Mouse (Mus musculus) midbrain, embryonic 10.5 days (tissue): ENCODE measurements around the gene Slc10a7. TPM values are rescaled to one million over a fixed set of nuclear protein-coding genes. Genes with fewer than 3 reads are reported as not detected.

ENCODE experiments used
- DNase-seq: peaks from one replicate; pipeline ENCODE4 v3.0.0-alpha.2; 2017; ENCODE audit warnings: low spot score
- H3K27ac ChIP-seq: fragments of 300-500 bp; sonication (generic); replicated peaks from 2 replicates; pipeline ENCODE4 v1.5.1; 2016; ENCODE audit warnings: mild to moderate bottlenecking
- H3K27me3 ChIP-seq: fragments of 300-500 bp; sonication (generic); 2 replicates; pipeline ENCODE4 v1.6.1; 2016; ENCODE audit warnings: low read depth, mild to moderate bottlenecking; ENCODE audit not compliant: poor library complexity, severe bottlenecking
- H3K36me3 ChIP-seq: fragments of 300-500 bp; sonication (generic); 2 replicates; pipeline ENCODE4 v1.6.1; 2016; ENCODE audit warnings: mild to moderate bottlenecking, moderate library complexity
- H3K4me1 ChIP-seq: fragments of 300-500 bp; sonication (generic); 2 replicates; pipeline ENCODE4 v1.6.1; 2016
- H3K4me3 ChIP-seq: fragments of 300-500 bp; sonication (generic); 2 replicates; pipeline ENCODE4 v1.5.1; 2016; ENCODE audit warnings: mild to moderate bottlenecking, moderate library complexity
- H3K9me3 ChIP-seq: fragments of 300-500 bp; sonication (generic); replicated peaks from 2 replicates; pipeline ENCODE4 v1.6.1; 2016; ENCODE audit warnings: mild to moderate bottlenecking
- WGBS: fragments of 180-500 bp; shearing (Covaris S2); methylation state at CpG from one replicate; pipeline ENCODE4 v1.1.7; 2016; 5-methylcytosine and 5-hydroxymethylcytosine counted together
- polyA plus RNA-seq: library from polyadenylated mRNA; unstranded; fragments of >200 nt; fragmentation: Nextera tagmentation; extraction: Ambion mirVana; gene quantifications from 2 replicates; pipeline ENCODE4 v1.2.1, GENCODE M21; 2016

Gene Slc10a7
- polyA plus RNA-seq, 1 experiment from 2014 or later: 8.1 TPM

DNA sequence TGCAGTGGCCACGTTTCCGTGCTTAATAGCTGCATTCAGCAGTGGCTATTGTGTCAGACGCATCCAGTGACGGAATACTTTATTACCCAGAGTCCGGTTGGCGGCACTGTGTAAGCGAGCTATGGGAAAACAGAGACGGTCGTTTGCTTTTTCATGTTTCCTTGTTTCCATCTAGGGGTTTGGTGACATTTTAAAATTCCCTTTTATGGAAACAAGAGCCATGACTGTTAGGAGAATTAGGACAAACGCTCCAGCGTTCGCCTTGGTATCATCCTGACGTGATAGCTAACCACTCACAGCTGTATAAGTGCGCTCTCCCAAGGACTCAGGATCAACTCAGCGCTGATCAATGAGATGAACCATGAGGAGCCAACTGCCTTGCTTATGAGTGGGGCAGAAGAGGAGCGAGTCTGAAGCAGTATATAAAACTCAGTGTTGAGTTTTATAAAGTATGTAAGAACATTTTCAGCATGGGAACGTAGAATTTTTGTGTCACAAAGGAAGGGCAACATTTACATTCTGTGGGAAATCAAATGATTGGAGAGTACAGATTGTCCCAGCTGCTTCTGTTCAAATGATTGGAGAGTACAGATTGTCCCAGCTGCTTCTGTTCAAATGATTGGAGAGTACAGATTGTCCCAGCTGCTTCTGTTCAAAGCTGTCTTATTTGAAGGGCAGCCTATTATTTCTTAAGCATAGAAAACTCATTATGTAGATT lies 125.5 kb downstream of the Slc10a7 start:
- H3K4me1 ChIP-seq: peaks cover 38% of the 10 kb centered on the region

DNA sequence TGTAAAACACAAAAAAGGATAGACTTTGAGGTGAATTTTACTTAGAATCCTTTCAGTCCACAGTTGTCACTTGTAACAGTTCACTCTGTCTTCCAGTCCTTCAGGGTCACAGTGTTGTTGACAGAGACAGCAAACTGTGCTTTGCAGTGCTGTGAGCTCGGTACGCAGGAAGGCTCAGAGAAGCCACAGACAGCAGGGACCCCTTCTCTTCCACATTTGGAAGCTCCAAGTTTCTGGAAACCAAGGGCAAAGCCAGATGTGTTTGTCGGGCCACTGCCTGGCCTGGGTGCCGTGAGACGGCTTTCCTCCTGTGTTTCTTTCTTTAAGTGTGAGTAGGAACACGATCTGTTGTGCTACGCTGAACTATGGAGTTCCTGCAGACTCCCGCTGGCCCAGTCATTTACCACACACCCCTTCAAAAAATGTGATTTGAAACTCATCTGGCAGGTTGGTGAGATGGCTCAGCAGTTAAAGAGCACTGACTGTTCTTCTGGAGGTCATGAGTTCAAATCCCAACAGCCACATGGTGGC lies 126.2 kb downstream of the Slc10a7 start:
- Histone ChIP-seq H3K27ac (peak overlapping the region; percentile 52), H3K27me3 (no peaks in the 10 kb centered on the region), H3K36me3 (no peaks in the 10 kb centered on the region), H3K9me3 (peaks cover 3% of the 10 kb centered on the region; the same call in 1 of the 2 replicates), H3K4me1 (peaks cover 35% of the 10 kb centered on the region), H3K4me3 (no peak overlapping the region)
- WGBS: 81% methylated on average over 8 of the region's 8 CpGs
- DNase-seq: no peak

More for the DNA sequence above, 125.5 kb downstream of the Slc10a7 start:
- WGBS: 80% methylated on average over 17 of the region's 17 CpGs
- Histone ChIP-seq H3K4me3 (no peak overlapping the region), H3K27me3 (no peaks in the 10 kb centered on the region), H3K9me3 (peaks cover 3% of the 10 kb centered on the region; the same call in 1 of the 2 replicates), H3K27ac (peak overlapping the region; percentile 52), H3K36me3 (no peaks in the 10 kb centered on the region)
- DNase-seq: no peak

DNA sequence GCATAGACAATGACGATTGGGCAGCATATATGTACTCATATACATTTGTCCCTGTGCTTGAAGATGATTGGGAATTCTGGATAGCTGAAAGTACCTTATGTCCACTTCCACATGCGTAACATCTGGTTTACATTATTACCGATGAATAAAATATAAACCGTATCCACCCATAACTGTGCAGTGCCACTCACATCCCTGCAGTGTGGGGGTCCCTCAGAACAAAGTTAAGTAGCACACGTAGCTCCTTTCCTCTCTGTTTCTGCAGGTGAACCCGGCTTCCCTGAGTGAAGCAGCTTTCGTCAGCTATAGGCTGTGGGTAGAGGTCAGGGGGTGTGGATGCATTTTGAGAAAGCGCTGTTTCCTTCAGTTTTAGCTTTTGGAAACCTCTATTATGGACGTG lies 132.8 kb downstream of the Slc10a7 start:
- Histone ChIP-seq H3K36me3 (0 out of 2 replicates have a peak, but pooled peaks cover 4% of the 10 kb centered on the region), H3K27ac (no peak overlapping the region), H3K4me3 (no peak overlapping the region), H3K27me3 (no peaks in the 10 kb centered on the region), H3K9me3 (peaks cover 10% of the 10 kb centered on the region), H3K4me1 (no peaks in the 10 kb centered on the region)
- 90% methylated on average over 9 of the region's 9 CpGs for WGBS
- DNase-seq: no peak

DNA sequence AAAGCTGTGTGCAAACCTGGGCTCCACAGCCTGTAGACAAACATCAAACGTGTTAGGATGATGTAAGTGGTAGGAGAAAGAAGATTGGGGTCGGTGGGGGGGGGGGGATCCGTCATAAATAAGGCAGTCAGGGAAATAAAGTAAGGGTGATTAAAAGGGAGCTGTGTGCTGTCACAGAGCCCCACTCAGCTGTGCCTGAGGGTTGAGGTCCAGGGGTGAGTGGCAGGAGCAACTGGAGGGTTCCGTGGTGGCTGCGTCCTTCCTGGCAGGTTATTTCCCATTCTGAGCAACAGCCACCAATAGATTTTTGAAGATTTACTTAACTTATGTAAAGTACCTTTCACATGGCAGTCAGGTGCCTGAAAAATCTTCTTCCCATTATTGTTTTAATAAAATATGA lies 133.2 kb downstream of the Slc10a7 start:
- 0 out of 2 replicates have a peak, but pooled peaks cover 4% of the 10 kb centered on the region for H3K36me3 ChIP-seq

DNA sequence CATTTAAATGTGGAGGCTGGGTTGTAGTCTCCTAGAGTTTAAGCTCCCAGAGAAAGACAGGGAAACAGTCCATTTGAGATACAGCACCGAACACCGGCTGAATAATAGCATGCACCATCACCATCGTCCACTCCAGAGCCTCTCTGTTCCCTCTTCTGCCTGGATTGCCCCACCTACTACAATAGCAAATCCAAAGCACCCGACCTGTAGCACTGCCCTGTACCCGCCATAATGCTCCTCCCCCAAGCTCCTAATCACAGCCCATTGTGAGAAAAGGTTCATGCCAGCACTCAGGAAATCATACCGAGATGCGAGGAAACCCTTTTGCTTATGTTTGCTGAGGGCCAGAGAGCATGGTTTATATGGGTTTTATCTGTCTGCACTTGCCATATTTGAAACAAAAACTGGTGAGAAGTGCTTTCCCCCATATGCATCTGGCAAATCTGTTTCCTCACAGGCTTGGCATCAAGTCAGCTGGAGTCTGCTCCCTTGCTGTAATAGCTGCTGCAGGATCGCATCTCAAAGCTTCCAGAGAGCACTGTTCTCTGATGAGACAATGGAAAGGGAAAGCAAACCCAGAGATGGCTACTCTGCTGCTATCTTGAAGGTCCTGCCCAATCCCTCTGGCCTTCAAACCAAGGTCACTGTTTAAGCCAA lies 138.0 kb downstream of the Slc10a7 start:
- no peak overlapping the region for H3K27ac ChIP-seq
- no peaks in the 10 kb centered on the region for H3K4me1 ChIP-seq
- 0 out of 2 replicates have a peak, but pooled peaks cover 4% of the 10 kb centered on the region for H3K36me3 ChIP-seq
- H3K27me3 ChIP-seq: no peaks in the 10 kb centered on the region
- WGBS: 71% methylated on average over 8 of the region's 8 CpGs
- no peak for DNase-seq
- peaks cover 7% of the 10 kb centered on the region; the same call in 1 of the 2 replicates for H3K9me3 ChIP-seq
- H3K4me3 ChIP-seq: no peak overlapping the region

More for the DNA sequence above, 133.2 kb downstream of the Slc10a7 start:
- 84% methylated on average over 5 of the region's 5 CpGs for WGBS
- DNase-seq: no peak
- Histone ChIP-seq H3K27ac (no peak overlapping the region), H3K9me3 (peaks cover 10% of the 10 kb centered on the region), H3K4me3 (no peak overlapping the region), H3K4me1 (no peaks in the 10 kb centered on the region), H3K27me3 (no peaks in the 10 kb centered on the region)

DNA sequence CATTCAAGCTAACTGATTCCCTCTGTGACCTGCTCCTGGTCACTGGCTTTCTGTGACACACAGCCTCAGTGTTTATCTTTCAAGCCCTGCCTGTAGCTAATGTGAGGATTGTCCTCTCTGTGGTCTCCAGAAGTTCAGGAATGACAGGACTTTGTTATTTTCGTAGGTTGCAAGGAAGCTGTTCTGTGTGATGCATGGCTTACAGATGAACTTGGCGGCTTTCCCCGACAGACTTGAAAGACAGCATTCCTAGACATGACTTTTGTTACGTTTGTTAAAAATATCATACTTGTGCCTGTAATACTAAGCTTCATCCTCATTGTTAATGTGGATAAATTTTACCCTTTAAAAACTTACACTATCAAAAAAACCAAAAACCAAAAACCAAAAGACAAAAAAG lies 138.7 kb downstream of the Slc10a7 start:
- H3K27me3 ChIP-seq: no peaks in the 10 kb centered on the region
- DNase-seq: no peak
- peaks cover 7% of the 10 kb centered on the region; the same call in 1 of the 2 replicates for H3K9me3 ChIP-seq
- H3K27ac ChIP-seq: no peak overlapping the region
- no peaks in the 10 kb centered on the region; the same call in 1 of the 2 replicates for H3K4me1 ChIP-seq
- H3K4me3 ChIP-seq: no peak overlapping the region
- H3K36me3 ChIP-seq: 0 out of 2 replicates have a peak, but pooled peaks cover 4% of the 10 kb centered on the region
- 83% methylated on average over 4 of the region's 4 CpGs for WGBS

DNA sequence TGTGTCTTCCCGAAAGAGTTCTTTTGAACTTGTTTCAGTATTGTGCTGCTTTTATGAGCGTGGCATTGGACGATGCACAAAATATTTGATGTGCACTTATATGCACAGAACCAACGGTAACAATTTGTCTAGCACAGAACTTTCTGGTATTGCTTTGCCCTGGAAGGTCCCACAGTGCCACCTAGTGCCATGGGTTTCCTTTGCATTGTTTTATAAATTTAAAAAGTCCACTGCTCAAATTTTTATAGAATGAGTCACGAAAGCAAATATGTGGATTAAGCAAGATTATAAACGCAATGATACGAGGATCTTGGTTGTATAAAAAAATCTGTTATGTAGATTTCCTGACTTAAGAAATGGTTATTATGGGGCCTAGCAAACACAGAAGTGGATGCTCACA lies 139.8 kb downstream of the Slc10a7 start:
- Histone ChIP-seq H3K27me3 (no peaks in the 10 kb centered on the region), H3K4me1 (no peaks in the 10 kb centered on the region; the same call in 1 of the 2 replicates), H3K9me3 (peaks cover 7% of the 10 kb centered on the region; the same call in 1 of the 2 replicates), H3K36me3 (0 out of 2 replicates have a peak, but pooled peaks cover 4% of the 10 kb centered on the region), H3K27ac (no peak overlapping the region), H3K4me3 (no peak overlapping the region)
- DNase-seq: no peak
- WGBS: 71% methylated on average over 7 of the region's 7 CpGs

DNA sequence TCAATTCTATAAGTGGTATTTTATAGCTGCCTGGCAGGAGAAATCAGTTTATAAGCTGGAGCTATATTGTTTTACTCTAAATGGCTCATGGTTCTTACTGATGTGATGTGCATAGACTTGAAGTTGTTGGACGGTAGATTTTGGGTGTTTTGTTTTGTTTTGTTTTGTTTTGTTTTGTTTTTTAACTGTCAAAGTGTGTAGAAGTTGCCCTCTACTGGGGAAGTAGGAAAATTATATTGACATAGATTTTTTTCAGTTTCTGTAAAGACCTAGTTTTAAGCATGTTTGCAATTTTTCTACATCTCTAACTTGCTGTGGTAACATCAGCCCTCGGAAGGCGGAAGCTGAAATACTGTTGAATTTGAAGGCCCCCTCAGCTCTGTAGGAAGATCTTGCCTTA lies 142.5 kb downstream of the Slc10a7 start:
- Histone ChIP-seq H3K27me3 (no peaks in the 10 kb centered on the region), H3K9me3 (no peaks in the 10 kb centered on the region), H3K4me1 (peaks cover 4% of the 10 kb centered on the region), H3K27ac (no peak overlapping the region), H3K36me3 (no peaks in the 10 kb centered on the region), H3K4me3 (no peak overlapping the region)
- 90% methylated on average over 3 of the region's 3 CpGs for WGBS
- no peak for DNase-seq

DNA sequence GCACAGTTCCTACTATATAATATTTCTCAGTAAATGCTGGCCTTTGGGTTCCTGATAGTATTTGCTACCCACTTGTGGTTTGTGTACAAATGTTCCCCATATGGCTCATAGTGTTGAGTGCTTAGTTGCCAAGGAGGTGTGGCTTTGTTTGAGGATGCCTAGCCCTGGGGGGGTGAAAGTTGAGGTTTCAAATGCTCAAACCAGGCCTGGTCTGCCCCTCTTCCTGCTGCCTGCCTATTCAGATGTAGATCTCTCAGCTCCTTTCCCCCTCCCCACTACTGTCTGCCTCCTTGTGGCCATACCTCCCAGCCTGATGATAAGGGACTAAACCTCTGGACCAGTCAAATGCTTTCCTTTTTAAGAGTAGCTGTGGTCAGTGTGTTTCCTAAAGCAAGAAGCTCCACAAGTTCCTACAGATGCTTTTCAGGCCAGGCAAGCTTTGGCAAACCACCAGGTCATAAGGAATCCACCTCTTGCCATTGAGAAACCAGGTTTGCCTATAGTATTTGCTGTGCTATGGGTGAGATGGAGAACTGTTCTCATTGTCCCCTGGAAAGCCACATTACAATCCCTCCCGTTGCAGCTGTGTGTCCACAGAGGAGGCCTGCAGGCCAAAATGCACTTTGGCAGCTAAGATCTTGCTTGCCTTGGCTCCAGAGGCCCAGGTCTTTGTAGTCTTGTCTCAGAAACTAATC lies 146.4 kb downstream of the Slc10a7 start:
- 26% methylated on average over 1 of the region's 1 CpGs for WGBS
- H3K9me3 ChIP-seq: no peaks in the 10 kb centered on the region

DNA sequence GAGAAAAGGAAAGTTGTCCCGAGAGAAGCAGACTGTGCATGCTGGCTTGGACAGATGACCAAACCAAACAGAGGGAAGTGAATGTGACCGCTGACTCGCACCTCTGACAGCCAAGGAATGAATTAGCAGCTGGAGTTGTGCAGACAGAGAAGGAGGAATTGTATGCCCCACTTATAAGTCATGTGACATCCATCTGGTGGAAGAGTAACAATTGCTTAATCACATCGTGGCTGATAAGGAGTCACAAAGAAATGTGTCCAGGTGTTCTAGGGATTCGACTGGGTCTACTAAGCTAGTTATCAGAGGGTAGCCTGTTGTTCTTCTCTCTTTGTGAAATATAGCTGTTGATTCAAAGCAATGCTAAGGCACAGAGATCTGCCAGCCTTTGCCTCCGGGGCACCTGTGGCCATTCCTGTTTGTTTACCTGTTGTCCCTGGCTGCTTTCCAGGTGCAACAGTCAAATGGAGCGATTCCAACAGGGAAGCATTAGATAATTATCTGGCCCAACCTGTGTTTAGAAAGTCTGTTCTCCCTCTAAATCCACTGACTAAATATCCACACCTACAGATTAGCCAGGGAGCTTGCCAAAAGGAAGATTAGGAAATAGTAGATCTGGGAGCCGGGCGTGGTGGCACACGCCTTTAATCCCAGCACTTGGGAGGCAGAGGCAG lies 147.7 kb downstream of the Slc10a7 start:
- no peak for DNase-seq
- no peaks in the 10 kb centered on the region for H3K9me3 ChIP-seq
- H3K4me3 ChIP-seq: no peak overlapping the region
- H3K4me1 ChIP-seq: peaks cover 4% of the 10 kb centered on the region
- WGBS: 88% methylated on average over 10 of the region's 10 CpGs
- H3K27ac ChIP-seq: no peak overlapping the region
- no peaks in the 10 kb centered on the region for H3K27me3 ChIP-seq
- no peaks in the 10 kb centered on the region for H3K36me3 ChIP-seq

More for the DNA sequence above, 146.4 kb downstream of the Slc10a7 start:
- DNase-seq: no peak
- no peak overlapping the region for H3K4me3 ChIP-seq
- no peak overlapping the region for H3K27ac ChIP-seq
- no peaks in the 10 kb centered on the region for H3K36me3 ChIP-seq
- no peaks in the 10 kb centered on the region for H3K27me3 ChIP-seq
- peaks cover 4% of the 10 kb centered on the region for H3K4me1 ChIP-seq

DNA sequence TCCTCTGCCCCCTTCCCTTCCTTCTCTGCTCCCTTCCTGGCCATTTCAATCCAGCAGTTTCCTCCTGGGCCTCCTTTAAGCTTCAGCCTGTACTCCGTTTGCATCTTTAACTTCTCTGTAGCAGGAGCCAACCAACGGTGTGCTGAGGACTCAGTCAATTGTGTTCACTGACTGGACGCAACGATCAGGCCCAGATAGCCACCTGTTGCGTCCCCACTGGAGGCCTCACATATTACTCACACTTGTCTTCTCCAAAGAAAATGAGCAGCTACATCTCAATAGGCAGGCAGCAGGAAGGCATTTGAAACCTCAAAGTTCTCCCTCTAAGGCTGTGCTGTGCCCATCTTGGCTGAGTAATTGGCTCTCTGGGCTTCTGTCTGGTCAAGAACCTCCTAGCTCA lies 149.0 kb downstream of the Slc10a7 start:
- no peaks in the 10 kb centered on the region for H3K36me3 ChIP-seq
- H3K27me3 ChIP-seq: no peaks in the 10 kb centered on the region
- H3K4me1 ChIP-seq: peaks cover 4% of the 10 kb centered on the region; the same call in 1 of the 2 replicates
- H3K4me3 ChIP-seq: no peak overlapping the region
- WGBS: 95% methylated on average over 5 of the region's 5 CpGs
- no peak overlapping the region for H3K27ac ChIP-seq
- no peaks in the 10 kb centered on the region for H3K9me3 ChIP-seq
- DNase-seq: no peak

DNA sequence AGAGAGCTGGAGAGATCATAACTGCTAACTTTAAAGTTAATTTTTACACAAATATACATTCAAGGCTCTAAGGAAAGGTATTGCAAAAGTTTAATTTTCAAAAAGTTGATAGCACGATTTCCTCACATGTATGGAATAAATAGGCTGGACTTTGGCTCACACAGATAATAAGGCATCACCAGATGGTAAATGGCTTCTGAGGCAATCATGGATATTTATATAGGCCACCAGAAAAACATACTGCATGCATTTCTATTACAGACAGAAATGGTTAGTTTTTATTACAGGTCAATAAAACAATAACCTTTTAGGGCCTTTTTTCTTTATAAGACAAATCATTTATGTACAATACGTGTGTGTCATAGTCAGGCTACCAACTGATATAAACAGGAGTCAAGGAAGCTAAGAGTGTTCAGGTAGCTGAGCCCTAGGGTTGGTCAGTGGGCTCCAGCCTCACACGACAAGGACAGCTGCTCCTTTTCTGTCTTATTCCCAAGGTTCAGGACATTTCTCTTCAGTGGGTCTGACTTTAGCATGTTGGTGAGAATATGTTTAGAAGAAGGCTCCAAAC lies 150.6 kb downstream of the Slc10a7 start:
- 94% methylated on average over 3 of the region's 3 CpGs for WGBS
- H3K4me3 ChIP-seq: no peak overlapping the region

More for the DNA sequence above, 150.6 kb downstream of the Slc10a7 start:
- Histone ChIP-seq H3K4me1 (peaks cover 4% of the 10 kb centered on the region; the same call in 1 of the 2 replicates), H3K36me3 (no peaks in the 10 kb centered on the region), H3K9me3 (no peaks in the 10 kb centered on the region), H3K27ac (no peak overlapping the region), H3K27me3 (no peaks in the 10 kb centered on the region)
- DNase-seq: no peak
